Mouse (Mus musculus): Measurements from ENCODE around the gene Kif14. TPM values are rescaled to one million over a fixed set of nuclear protein-coding genes. Genes with fewer than 3 reads are reported as not detected.

Gene Kif14
- polyA plus RNA-seq (2012; rRNA removed), result 0.11 and 0.34 TPM in 2 replicates

DNA sequence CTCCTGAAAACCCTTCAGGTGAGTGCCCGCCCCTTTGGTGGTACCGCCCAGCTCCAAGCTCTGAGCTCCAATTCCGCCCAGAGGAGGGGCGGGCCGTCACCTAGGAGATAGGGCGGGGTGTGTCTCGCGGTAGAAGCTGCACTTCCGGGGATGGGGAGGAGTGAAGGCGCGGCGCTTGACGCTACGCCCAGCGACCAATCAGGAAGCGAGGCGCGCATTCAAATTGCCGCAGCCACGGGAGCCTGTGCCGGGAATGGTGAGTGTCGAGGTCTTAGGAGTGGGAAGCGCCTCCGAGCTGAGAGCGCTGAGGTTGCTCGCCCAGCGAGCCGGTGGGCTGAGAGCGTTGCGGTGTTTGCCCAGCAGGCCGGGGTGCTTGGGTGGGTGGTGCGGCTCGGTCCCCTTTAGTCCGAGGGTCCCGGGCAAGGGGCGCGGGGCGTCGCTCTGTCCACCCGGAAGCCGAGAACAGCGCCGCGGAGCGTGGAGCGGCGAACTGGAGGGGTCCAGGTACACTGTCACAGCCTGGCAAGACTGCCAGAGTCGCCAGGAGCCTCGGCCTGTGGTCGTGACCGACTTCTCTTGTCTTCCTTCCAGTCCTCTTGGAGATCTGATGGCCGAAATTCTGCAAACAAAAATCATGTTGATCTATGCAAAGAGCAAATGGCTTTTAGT, at the start of gene Kif14:
Kif14 (plus strand) TSS at position 201 of the 669 bp plus-strand sequence.
- no peaks in the 10 kb centered on the region; the same call in 1 of the 2 replicates for H3K27me3 ChIP-seq (ENCODE audit: control insufficient read depth, insufficient read depth, low read length)
- peak within 1 kb of the TSS; percentile 66 for H3K4me3 ChIP-seq (ENCODE audit: low read depth, low read length)
- peaks cover 2% of the 10 kb centered on the region; the same call in 1 of the 2 replicates for H3K36me3 ChIP-seq (ENCODE audit: control insufficient read depth, insufficient read depth, low read length)
- H3K27ac ChIP-seq (ENCODE audit: insufficient read depth, low read depth, low read length), result no peak within 1 kb of the TSS
- peaks cover 3% of the 10 kb centered on the region for H3K4me1 ChIP-seq (ENCODE audit: control insufficient read depth, insufficient read depth, insufficient read length, low read length)
- TF ChIP-seq CTCF (IDR thresholded peaks at IDR 0.05; ENCODE audit: extremely low read depth, insufficient read length, insufficient replicate concordance, low read depth, low read length) (no peak), POLR2A (IDR thresholded peaks at IDR 0.05; ENCODE audit: low read depth, low read length) (no peak)
- 1% methylated on average over 52 of the region's 52 CpGs for WGBS

- no peaks in the 10 kb centered on the region for H3K4me1 ChIP-seq (ENCODE audit: control insufficient read depth, insufficient read depth, insufficient read length, low read length)
- no peak overlapping the region for H3K27ac ChIP-seq (ENCODE audit: insufficient read depth, low read depth, low read length)
- H3K4me3 ChIP-seq (ENCODE audit: low read depth, low read length), result no peak overlapping the region
- TF ChIP-seq CTCF (IDR thresholded peaks at IDR 0.05; ENCODE audit: extremely low read depth, insufficient read length, insufficient replicate concordance, low read depth, low read length), result no peak
- no peak for TF ChIP-seq POLR2A (IDR thresholded peaks at IDR 0.05; ENCODE audit: low read depth, low read length)
- H3K36me3 ChIP-seq (ENCODE audit: control insufficient read depth, insufficient read depth, low read length), result no peaks in the 10 kb centered on the region
- WGBS, result 93% methylated on average over 6 of the region's 6 CpGs
- H3K27me3 ChIP-seq (ENCODE audit: control insufficient read depth, insufficient read depth, low read length), result no peaks in the 10 kb centered on the region
Observed at GRCm38 (mm10) chr1:136418393-136418792, 47.8 kb upstream of the Kif14 start.

DNA sequence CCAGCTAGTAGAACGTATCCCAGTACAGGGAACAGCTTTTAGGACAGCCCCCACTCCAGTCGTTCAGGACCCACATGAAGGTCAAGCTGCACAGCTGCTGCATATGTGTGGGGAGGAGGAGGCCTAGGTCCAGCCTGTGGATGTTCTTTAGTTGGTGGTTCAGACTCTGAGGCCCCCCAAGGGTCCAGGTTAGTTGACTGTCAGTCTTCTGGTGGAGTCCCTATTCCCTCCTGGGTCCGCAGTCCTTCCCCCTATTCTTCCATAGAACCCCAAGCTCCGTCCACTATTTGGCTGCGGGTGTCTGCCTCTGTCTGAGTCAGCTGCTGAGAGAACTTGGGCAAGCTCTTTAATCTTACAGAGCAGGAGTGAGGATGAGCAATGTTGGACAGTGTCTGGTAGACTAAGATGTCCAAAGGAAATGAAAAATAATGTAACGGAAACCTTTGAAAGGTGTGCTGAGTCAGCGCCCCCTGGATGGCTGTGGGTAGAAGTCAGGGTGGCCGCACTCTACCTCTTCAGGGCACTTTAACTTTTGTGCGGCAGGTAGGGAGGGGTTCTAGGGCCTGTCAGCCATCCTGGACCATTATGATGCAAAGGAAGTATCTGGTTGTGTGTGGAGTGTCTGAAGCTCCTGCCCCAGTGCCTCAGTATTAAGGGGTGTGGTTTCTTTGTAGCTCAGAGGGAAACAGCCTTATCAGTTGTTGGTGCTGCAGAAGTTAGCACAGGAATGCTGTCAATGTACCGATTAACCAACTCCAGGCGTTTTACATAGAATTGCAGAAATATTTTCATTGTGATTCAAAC, 38.8 kb upstream of the Kif14 start:
- Histone ChIP-seq H3K27ac (ENCODE audit: insufficient read depth, low read depth, low read length) (no peak overlapping the region), H3K4me1 (ENCODE audit: control insufficient read depth, insufficient read depth, insufficient read length, low read length) (no peaks in the 10 kb centered on the region), H3K36me3 (ENCODE audit: control insufficient read depth, insufficient read depth, low read length) (0 out of 2 replicates have a peak, but pooled peaks cover 1% of the 10 kb centered on the region), H3K27me3 (ENCODE audit: control insufficient read depth, insufficient read depth, low read length) (no peaks in the 10 kb centered on the region), H3K4me3 (ENCODE audit: low read depth, low read length) (no peak overlapping the region)
- WGBS, result 88% methylated on average over 11 of the region's 11 CpGs
- TF ChIP-seq CTCF (IDR thresholded peaks at IDR 0.05; ENCODE audit: extremely low read depth, insufficient read length, insufficient replicate concordance, low read depth, low read length) (no peak), POLR2A (IDR thresholded peaks at IDR 0.05; ENCODE audit: low read depth, low read length) (no peak)

DNA sequence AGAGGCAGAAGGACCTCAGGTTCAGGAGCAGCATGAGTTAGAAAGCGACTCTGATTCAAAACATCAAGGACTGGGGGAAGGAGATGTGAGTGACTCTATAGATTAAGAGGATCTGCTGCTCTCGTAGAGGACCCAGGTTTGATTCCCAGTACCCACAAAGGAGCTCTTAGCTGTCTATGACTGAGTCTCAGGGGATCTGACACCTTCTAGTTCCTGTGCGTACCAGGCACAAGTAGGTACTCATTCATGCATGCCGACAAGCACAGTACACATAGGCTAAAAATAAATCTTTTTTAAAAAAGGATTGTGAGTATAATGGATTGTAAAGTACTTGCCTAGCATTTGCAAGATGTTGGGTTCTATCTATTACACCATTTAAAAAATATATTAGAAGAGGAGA, 37.2 kb upstream of the Kif14 start:
- no peaks in the 10 kb centered on the region for H3K4me1 ChIP-seq (ENCODE audit: control insufficient read depth, insufficient read depth, insufficient read length, low read length)
- 96% methylated on average over 4 of the region's 4 CpGs for WGBS
- 0 out of 2 replicates have a peak, but pooled peaks cover 1% of the 10 kb centered on the region for H3K36me3 ChIP-seq (ENCODE audit: control insufficient read depth, insufficient read depth, low read length)
- TF ChIP-seq CTCF (IDR thresholded peaks at IDR 0.05; ENCODE audit: extremely low read depth, insufficient read length, insufficient replicate concordance, low read depth, low read length) (no peak), POLR2A (IDR thresholded peaks at IDR 0.05; ENCODE audit: low read depth, low read length) (no peak)
- no peak overlapping the region for H3K27ac ChIP-seq (ENCODE audit: insufficient read depth, low read depth, low read length)
- no peaks in the 10 kb centered on the region for H3K27me3 ChIP-seq (ENCODE audit: control insufficient read depth, insufficient read depth, low read length)
- H3K4me3 ChIP-seq (ENCODE audit: low read depth, low read length), result no peak overlapping the region

DNA sequence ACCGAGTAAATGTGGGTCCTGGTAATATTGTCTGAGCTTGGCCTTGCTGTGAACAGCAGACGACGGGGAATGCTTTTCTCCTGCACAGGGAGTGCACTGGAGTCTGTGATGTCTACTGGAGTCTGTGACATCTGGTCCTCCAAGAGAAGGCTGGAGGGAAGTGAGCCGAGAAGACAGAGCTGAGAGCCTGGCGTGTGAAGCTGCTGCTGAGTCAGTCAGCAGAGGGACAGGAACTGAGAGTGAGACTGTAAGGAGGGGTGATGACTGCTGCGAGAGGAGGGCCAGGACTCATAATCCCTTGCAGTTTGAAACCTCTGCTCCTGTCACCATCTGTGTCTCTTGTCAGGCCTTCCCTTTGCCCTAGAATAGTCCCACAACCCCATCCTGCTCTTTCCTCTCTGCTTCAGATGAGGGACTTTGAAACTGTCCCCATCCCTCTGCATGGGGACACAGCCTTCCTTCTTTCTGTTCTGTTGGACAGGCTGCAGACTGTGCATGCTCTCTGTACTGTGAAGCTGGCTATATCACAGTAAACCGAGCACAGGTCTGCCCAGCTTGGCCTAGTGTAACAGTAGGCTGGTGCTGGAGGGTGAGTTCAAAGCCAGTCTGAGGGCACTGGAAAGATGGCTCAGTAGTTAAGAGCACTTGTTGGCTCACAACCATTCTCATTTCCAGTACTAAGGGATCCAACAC, 35.9 kb upstream of the Kif14 start:
- Histone ChIP-seq H3K36me3 (ENCODE audit: control insufficient read depth, insufficient read depth, low read length) (0 out of 2 replicates have a peak, but pooled peaks cover 4% of the 10 kb centered on the region), H3K4me1 (ENCODE audit: control insufficient read depth, insufficient read depth, insufficient read length, low read length) (no peaks in the 10 kb centered on the region), H3K27ac (ENCODE audit: insufficient read depth, low read depth, low read length) (no peak overlapping the region), H3K4me3 (ENCODE audit: low read depth, low read length) (no peak overlapping the region), H3K27me3 (ENCODE audit: control insufficient read depth, insufficient read depth, low read length) (no peaks in the 10 kb centered on the region)
- TF ChIP-seq CTCF (IDR thresholded peaks at IDR 0.05; ENCODE audit: extremely low read depth, insufficient read length, insufficient replicate concordance, low read depth, low read length), result no peak
- no peak for TF ChIP-seq POLR2A (IDR thresholded peaks at IDR 0.05; ENCODE audit: low read depth, low read length)
- WGBS, result 80% methylated on average over 7 of the region's 7 CpGs

DNA sequence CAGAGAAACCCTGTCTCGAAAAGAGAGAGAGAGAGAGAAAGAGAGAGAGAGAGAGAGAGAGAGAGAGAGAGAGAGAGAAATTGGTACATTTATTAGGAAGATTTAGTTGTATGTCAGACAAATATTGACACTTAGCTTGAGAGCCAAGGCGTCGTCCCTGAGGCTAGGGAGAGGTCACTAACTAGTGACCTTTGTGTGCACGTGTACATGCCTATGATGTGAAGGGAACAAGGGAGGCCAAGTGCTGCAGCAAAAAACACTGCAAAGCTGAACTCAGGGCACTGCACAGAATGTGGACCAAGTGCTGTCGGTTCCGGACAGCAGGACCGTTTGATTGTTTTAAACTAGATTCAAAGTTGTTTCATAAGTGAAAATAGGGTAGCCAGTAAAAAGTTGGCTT, 25.4 kb upstream of the Kif14 start:
- TF ChIP-seq CTCF (IDR thresholded peaks at IDR 0.05; ENCODE audit: extremely low read depth, insufficient read length, insufficient replicate concordance, low read depth, low read length), result no peak
- no peak for TF ChIP-seq POLR2A (IDR thresholded peaks at IDR 0.05; ENCODE audit: low read depth, low read length)
- no peak overlapping the region for H3K4me3 ChIP-seq (ENCODE audit: low read depth, low read length)
- no peak overlapping the region for H3K27ac ChIP-seq (ENCODE audit: insufficient read depth, low read depth, low read length)
- no peaks in the 10 kb centered on the region for H3K27me3 ChIP-seq (ENCODE audit: control insufficient read depth, insufficient read depth, low read length)
- H3K36me3 ChIP-seq (ENCODE audit: control insufficient read depth, insufficient read depth, low read length), result no peaks in the 10 kb centered on the region
- no peaks in the 10 kb centered on the region for H3K4me1 ChIP-seq (ENCODE audit: control insufficient read depth, insufficient read depth, insufficient read length, low read length)
- WGBS, result 84% methylated on average over 7 of the region's 7 CpGs

Measured in small intestine, adult 2 months (tissue).